Mouse (Mus musculus) stomach, postnatal 0 days (tissue): ENCODE measurements around the gene Ptprt.

Experiments
- CTCF ChIP-seq: IDR thresholded peaks from 2 replicates; pipeline ENCODE4 v1.5.1; 2016; ENCODE audit warnings: antibody characterized with exemption, low read depth, mild to moderate bottlenecking, moderate library complexity
- EP300 ChIP-seq: optimal IDR thresholded peaks from 2 replicates; pipeline ENCODE3; 2016; ENCODE audit warnings: antibody characterized with exemption

GRCm38 (mm10) chr2:162273826-162274225 lies 387.1 kb downstream of the Ptprt start:
- TF ChIP-seq CTCF (no peak), EP300 (no peak)
